Mouse (Mus musculus) heart, embryonic 13.5 days (tissue): Measurements from ENCODE around the gene Ctsh. TPM values are rescaled to one million over a fixed set of nuclear protein-coding genes. Genes with fewer than 3 reads are reported as not detected.
A peak's percentile ranks its signal among the peaks of the same experiment; 100 is the strongest.
"Not testable (repeated sequence)": the region's sequence is repeated elsewhere in the genome, so short reads cannot be mapped to it uniquely, and the experiment has no call there.

Experiments used
- ATAC-seq: fragments of 200-750 bp; cut with Nextera tagmentation; 2 replicates; pipeline ENCODE4 v1.8.0; 2017; ENCODE audit warnings: moderate TSS enrichment; ENCODE audit not compliant: insufficient number of reproducible peaks, low FRiP score, low TSS enrichment; ENCODE audit errors: extremely low read depth
- H3K27ac ChIP-seq: fragments of 300-500 bp; sonication (generic); replicated peaks from 2 replicates; pipeline ENCODE4 v1.5.1; 2015; ENCODE audit warnings: moderate library complexity, mild to moderate bottlenecking, inconsistent platforms
- H3K27me3 ChIP-seq: fragments of 300-500 bp; sonication (generic); replicated peaks from 2 replicates; pipeline ENCODE4 v1.6.1; 2015; ENCODE audit warnings: mild to moderate bottlenecking, inconsistent platforms
- H3K36me3 ChIP-seq: fragments of 300-500 bp; sonication (generic); 2 replicates; pipeline ENCODE4 v1.6.1; 2015; ENCODE audit warnings: mild to moderate bottlenecking, inconsistent platforms
- H3K4me1 ChIP-seq: fragments of 300-500 bp; sonication (generic); 2 replicates; pipeline ENCODE4 v1.6.1; 2015; ENCODE audit warnings: inconsistent platforms
- H3K4me2 ChIP-seq: fragments of 300-500 bp; sonication (generic); 2 replicates; pipeline ENCODE4 v1.6.1; 2015; ENCODE audit warnings: inconsistent platforms, mild to moderate bottlenecking, moderate library complexity
- H3K4me3 ChIP-seq: fragments of 300-500 bp; sonication (generic); 2 replicates; pipeline ENCODE4 v1.5.1; 2015; ENCODE audit warnings: moderate library complexity, mild to moderate bottlenecking, inconsistent platforms
- H3K9ac ChIP-seq: fragments of 300-500 bp; sonication (generic); 2 replicates; pipeline ENCODE4 v1.6.1; 2015; ENCODE audit warnings: inconsistent platforms, mild to moderate bottlenecking, moderate library complexity
- H3K9me3 ChIP-seq: fragments of 300-500 bp; sonication (generic); 2 replicates; pipeline ENCODE4 v1.6.1; 2016; ENCODE audit warnings: inconsistent platforms
- WGBS: fragments of 180-500 bp; shearing (Covaris S2); methylation state at CpG from one replicate; pipeline ENCODE4 v1.1.7; 2015; ENCODE audit warnings: mixed read lengths; 5-methylcytosine and 5-hydroxymethylcytosine counted together
- polyA plus RNA-seq: library from polyadenylated mRNA; unstranded; fragments of >200 nt; fragmentation: Nextera tagmentation; extraction: Ambion mirVana; gene quantifications from 2 replicates; pipeline ENCODE4 v1.2.1, GENCODE M21; 2015

Gene Ctsh
- polyA plus RNA-seq, 1 experiment from 2014 or later: 46.5 TPM

- ATAC-seq: no peak
- H3K4me3 ChIP-seq: no peak overlapping the region
- WGBS: 80% methylated on average over 3 of the region's 3 CpGs
- H3K4me2 ChIP-seq: no peak overlapping the region
- H3K4me1 ChIP-seq: no peaks in the 10 kb centered on the region
- H3K27me3 ChIP-seq: no peaks in the 10 kb centered on the region
- H3K9me3 ChIP-seq: no peaks in the 10 kb centered on the region
- H3K27ac ChIP-seq: no peak overlapping the region
- H3K9ac ChIP-seq: no peak overlapping the region
- no peaks in the 10 kb centered on the region for H3K36me3 ChIP-seq
Measured at GRCm38 (mm10) chr9:90035794-90036193, 18.2 kb upstream of the Ctsh start.

- no peaks in the 10 kb centered on the region for H3K27me3 ChIP-seq
- H3K36me3 ChIP-seq: no peaks in the 10 kb centered on the region
- H3K4me2 ChIP-seq: no peak overlapping the region
- WGBS: 59% methylated on average over 4 of the region's 4 CpGs
- no peak overlapping the region for H3K9ac ChIP-seq
- no peak for ATAC-seq
- no peaks in the 10 kb centered on the region for H3K9me3 ChIP-seq
- H3K4me1 ChIP-seq: no peaks in the 10 kb centered on the region
- no peak overlapping the region for H3K27ac ChIP-seq
- H3K4me3 ChIP-seq: no peak overlapping the region
Measured at GRCm38 (mm10) chr9:90036313-90036712, 17.6 kb upstream of the Ctsh start.

DNA sequence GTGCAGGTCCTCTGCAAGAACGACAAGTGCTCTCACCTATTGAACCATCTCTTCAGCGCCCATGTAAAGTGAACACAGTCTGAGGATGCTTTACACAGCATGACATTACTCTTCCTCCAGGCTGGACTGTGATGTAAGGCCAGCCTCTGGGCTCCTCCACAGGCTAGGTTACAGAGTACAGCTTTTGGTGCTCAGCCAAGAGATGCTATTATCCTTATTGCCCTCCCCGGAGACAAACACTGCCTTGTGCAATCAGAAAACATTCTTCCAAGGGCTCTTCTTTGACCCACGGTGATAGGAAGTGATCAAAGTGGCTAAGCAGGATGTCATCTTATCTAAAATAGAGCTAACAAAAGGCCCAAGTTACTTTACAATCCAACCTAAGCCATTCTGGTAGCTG lies 15.4 kb upstream of the Ctsh start:
- Histone ChIP-seq H3K4me1 (no peaks in the 10 kb centered on the region), H3K27ac (no peak overlapping the region), H3K27me3 (no peaks in the 10 kb centered on the region), H3K36me3 (no peaks in the 10 kb centered on the region), H3K4me2 (no peak overlapping the region), H3K9ac (no peak overlapping the region), H3K9me3 (no peaks in the 10 kb centered on the region), H3K4me3 (no peak overlapping the region)
- no peak for ATAC-seq
- WGBS: 59% methylated on average over 4 of the region's 4 CpGs

DNA sequence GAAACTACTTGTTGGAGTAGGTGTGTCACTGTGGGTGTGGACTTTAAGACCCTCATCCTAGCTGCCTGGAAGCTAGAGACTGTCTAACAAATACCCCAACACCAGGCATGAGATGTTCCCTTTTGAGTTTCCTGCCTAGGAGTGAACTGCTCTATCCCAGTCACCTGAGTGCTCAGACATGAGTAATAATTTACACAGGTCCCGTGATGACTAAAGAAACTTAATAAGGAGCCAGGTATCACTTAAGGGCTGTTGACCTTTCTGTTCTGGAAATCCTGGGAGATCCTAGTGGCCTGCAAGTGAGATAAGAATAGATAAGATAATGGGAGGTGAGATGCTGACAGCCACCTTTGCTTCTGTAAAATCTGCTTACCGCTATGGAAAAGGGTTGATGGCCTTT lies 13.0 kb upstream of the Ctsh start:
- Histone ChIP-seq H3K4me2 (no peak overlapping the region), H3K4me1 (no peaks in the 10 kb centered on the region), H3K36me3 (no peaks in the 10 kb centered on the region), H3K27me3 (no peaks in the 10 kb centered on the region), H3K27ac (no peak overlapping the region), H3K4me3 (no peak overlapping the region), H3K9ac (no peak overlapping the region), H3K9me3 (no peaks in the 10 kb centered on the region)
- ATAC-seq: no peak
- 40% methylated on average over 2 of the region's 2 CpGs for WGBS

DNA sequence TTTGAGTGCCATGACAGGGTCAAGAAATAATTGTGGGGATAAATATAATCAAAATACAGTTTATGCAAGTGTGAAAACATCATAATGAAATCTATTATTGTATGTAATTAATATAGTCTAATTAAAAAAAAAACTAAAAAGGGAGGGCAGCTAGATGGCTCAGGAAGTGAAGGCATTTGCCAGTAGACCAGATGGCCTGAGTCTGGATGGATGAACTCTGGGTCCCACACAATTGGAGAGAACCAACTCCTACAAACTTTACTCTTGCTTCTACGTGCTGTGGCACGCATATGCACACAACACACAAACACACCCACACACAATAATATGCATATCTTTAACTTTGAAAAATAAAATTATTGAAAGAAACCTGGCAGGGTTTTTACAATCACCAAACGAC lies 12.4 kb upstream of the Ctsh start:
- Histone ChIP-seq H3K4me3 (no peak overlapping the region), H3K9me3 (peaks cover 5% of the 10 kb centered on the region; the same call in 1 of the 2 replicates), H3K27ac (no peak overlapping the region), H3K4me2 (no peak overlapping the region), H3K4me1 (no peaks in the 10 kb centered on the region), H3K9ac (no peak overlapping the region), H3K27me3 (no peaks in the 10 kb centered on the region), H3K36me3 (no peaks in the 10 kb centered on the region)
- ATAC-seq: no peak
- 93% methylated on average over 3 of the region's 3 CpGs for WGBS

- H3K4me2 ChIP-seq, H3K9ac ChIP-seq, H3K27me3 ChIP-seq, H3K4me3 ChIP-seq, H3K27ac ChIP-seq, H3K9me3 ChIP-seq, ATAC-seq, H3K4me1 ChIP-seq, H3K36me3 ChIP-seq: not testable (repeated sequence)
- 87% methylated on average over 8 of the region's 8 CpGs for WGBS
Measured at GRCm38 (mm10) chr9:90042906-90043305, 11.0 kb upstream of the Ctsh start.

GRCm38 (mm10) chr9:90045191-90045590 lies 8.8 kb upstream of the Ctsh start:
- H3K36me3 ChIP-seq: no peaks in the 10 kb centered on the region
- H3K9me3 ChIP-seq: peaks cover 5% of the 10 kb centered on the region; the same call in 1 of the 2 replicates
- no peak for ATAC-seq
- no peaks in the 10 kb centered on the region for H3K27me3 ChIP-seq
- H3K9ac ChIP-seq: no peak overlapping the region
- H3K4me3 ChIP-seq: no peak overlapping the region
- no peak overlapping the region for H3K27ac ChIP-seq
- H3K4me1 ChIP-seq: no peaks in the 10 kb centered on the region; the same call in 1 of the 2 replicates
- 85% methylated on average over 7 of the region's 7 CpGs for WGBS
- H3K4me2 ChIP-seq: no peak overlapping the region

GRCm38 (mm10) chr9:90047937-90048627 lies 5.9 kb upstream of the Ctsh start:
- Histone ChIP-seq H3K27me3 (no peaks in the 10 kb centered on the region), H3K9me3 (peaks cover 5% of the 10 kb centered on the region; the same call in 1 of the 2 replicates), H3K27ac (peak overlapping the region; percentile 68), H3K4me2 (no peak overlapping the region), H3K9ac (no peak overlapping the region), H3K36me3 (no peaks in the 10 kb centered on the region), H3K4me3 (no peak overlapping the region), H3K4me1 (no peaks in the 10 kb centered on the region; the same call in 1 of the 2 replicates)
- 35% methylated on average over 5 of the region's 5 CpGs for WGBS
- ATAC-seq: peak; percentile 54; the same call in 1 of the 2 replicates

DNA sequence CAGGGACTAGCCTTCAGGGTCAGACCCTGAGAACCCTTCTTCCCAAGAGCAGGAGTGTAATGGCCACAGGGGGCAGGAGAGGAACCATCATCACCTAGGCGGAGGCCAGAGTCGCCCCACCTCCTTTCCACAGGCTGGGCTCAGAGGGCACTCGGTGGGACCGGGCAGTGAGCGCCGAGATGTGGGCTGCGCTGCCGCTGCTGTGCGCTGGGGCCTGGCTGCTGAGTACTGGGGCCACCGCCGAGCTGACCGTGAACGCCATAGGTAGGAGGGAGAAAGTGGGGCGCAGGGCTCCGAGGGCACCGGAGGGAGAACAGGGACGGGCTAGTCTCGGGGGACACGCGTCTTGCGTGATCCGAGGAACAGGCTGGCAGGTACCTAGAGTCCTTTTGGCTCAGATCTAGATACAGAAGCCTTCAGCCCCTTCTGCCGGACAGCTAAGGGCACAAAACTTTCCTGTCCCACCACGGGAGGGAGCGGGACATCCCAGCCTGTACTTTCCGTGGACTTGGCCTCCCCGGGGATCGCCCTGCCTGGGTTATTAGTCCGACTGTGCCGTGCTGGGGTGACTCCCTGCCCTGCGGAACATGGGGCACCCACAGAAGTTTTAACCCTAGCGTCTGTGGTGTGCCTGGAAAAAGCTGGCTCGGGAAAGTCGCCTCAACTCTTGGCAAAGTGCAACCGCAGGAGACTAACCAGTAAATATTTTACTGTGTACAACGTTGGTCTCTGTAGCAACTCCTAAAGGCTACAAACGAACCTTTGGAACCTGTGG lies 606 bp downstream of the Ctsh start:
- no peaks in the 10 kb centered on the region for H3K9me3 ChIP-seq
- H3K27ac ChIP-seq: peak overlapping the region; percentile 46
- no peaks in the 10 kb centered on the region for H3K36me3 ChIP-seq
- H3K4me1 ChIP-seq: peaks cover 8% of the 10 kb centered on the region; the same call in 1 of the 2 replicates
- H3K4me3 ChIP-seq: peak overlapping the region; percentile 69
- H3K4me2 ChIP-seq: peak overlapping the region; percentile 81
- ATAC-seq: peak; percentile 72; the same call in 1 of the 2 replicates
- WGBS: under 1% methylated on average over 37 of the region's 37 CpGs
- no peaks in the 10 kb centered on the region for H3K27me3 ChIP-seq
- H3K9ac ChIP-seq: peak overlapping the region; percentile 86

- H3K4me2 ChIP-seq: peak overlapping the region; percentile 81
- no peak overlapping the region for H3K27ac ChIP-seq
- ATAC-seq: no peak
- H3K9ac ChIP-seq: 0 out of 2 replicates have a peak overlapping the region, but pooled peaks have one; percentile 86
- no peaks in the 10 kb centered on the region for H3K36me3 ChIP-seq
- peaks cover 8% of the 10 kb centered on the region; the same call in 1 of the 2 replicates for H3K4me1 ChIP-seq
- peak overlapping the region; percentile 69 for H3K4me3 ChIP-seq
- 45% methylated on average over 5 of the region's 5 CpGs for WGBS
- H3K9me3 ChIP-seq: no peaks in the 10 kb centered on the region
- H3K27me3 ChIP-seq: no peaks in the 10 kb centered on the region
Measured at GRCm38 (mm10) chr9:90055409-90055808, 1.5 kb downstream of the Ctsh start.

GRCm38 (mm10) chr9:90055911-90056310 lies 2.0 kb downstream of the Ctsh start:
- H3K9me3 ChIP-seq: no peaks in the 10 kb centered on the region
- WGBS: 74% methylated on average over 3 of the region's 3 CpGs
- no peak overlapping the region for H3K9ac ChIP-seq
- no peak overlapping the region for H3K27ac ChIP-seq
- H3K4me3 ChIP-seq: peak overlapping the region; percentile 69
- ATAC-seq: no peak
- H3K4me1 ChIP-seq: peaks cover 8% of the 10 kb centered on the region; the same call in 1 of the 2 replicates
- no peaks in the 10 kb centered on the region for H3K36me3 ChIP-seq
- H3K4me2 ChIP-seq: peak overlapping the region; percentile 81; the same call in 1 of the 2 replicates
- H3K27me3 ChIP-seq: no peaks in the 10 kb centered on the region
